ENCODE assay signal across 16 mouse cellular contexts in genomic region chr14:47532496-47532895, GRCm38 (mm10). TPM values are rescaled to one million over a fixed set of nuclear protein-coding genes. Genes with fewer than 3 reads are reported as not detected.
DNase-seq lines count a peak whose midpoint lies in the region; ATAC-seq and TF ChIP-seq lines count a peak whose summit lies in the region.
"Had no signal": no experiment of that assay in that cellular context is flagged by ENCODE, and none has a peak within 500 bp of the region (broad histone marks: within the 10 kb centered on the region; RNA-seq: fewer than 3 reads in every experiment).

No protein-coding gene starts in this region.

- H3K9ac ChIP-seq in liver, embryonic 11.5 days (ENCODE audit: low read depth, low read length) = no peak overlapping the region
- H3K9ac ChIP-seq in stomach, embryonic 16.5 days (ENCODE audit: low read length) = no peak overlapping the region
- no peak overlapping the region for H3K9ac ChIP-seq in hindbrain, embryonic 11.5 days (ENCODE audit: low read depth, low read length)
- H3K9ac ChIP-seq: embryonic facial prominence, embryonic 12.5 days; forebrain, embryonic 13.5 days had no signal

- H3K4me3 ChIP-seq in layer of hippocampus, adult 2 months = no peak overlapping the region
- no peak overlapping the region for H3K4me3 ChIP-seq in liver, embryonic 11.5 days (ENCODE audit: low read depth, low read length)
- no peak overlapping the region for H3K4me3 ChIP-seq in stomach, embryonic 16.5 days (replicated peaks; ENCODE audit: low read length)
- H3K4me3 ChIP-seq in hindbrain, embryonic 11.5 days (ENCODE audit: low read depth, low read length) = no peak overlapping the region
- H3K4me3 ChIP-seq: embryonic facial prominence, embryonic 12.5 days; forebrain, embryonic 13.5 days; hindbrain, embryonic 13.5 days had no signal

- WGBS in liver, embryonic 11.5 days = 73% methylated on average over 1 of the region's 1 CpGs
- 58% methylated on average over 1 of the region's 1 CpGs for WGBS in stomach, embryonic 16.5 days
- WGBS in hindbrain, embryonic 11.5 days = 71% methylated on average over 1 of the region's 1 CpGs

- no peaks in the 10 kb centered on the region for H3K9me3 ChIP-seq in liver, embryonic 11.5 days (ENCODE audit: control insufficient read depth, low read length)
- H3K9me3 ChIP-seq in stomach, embryonic 16.5 days (replicated peaks; ENCODE audit: control insufficient read depth, low read length) = no peaks in the 10 kb centered on the region
- no peaks in the 10 kb centered on the region for H3K9me3 ChIP-seq in hindbrain, embryonic 11.5 days (ENCODE audit: control insufficient read depth, low read length)
- H3K9me3 ChIP-seq: embryonic facial prominence, embryonic 12.5 days; forebrain, embryonic 13.5 days; hindbrain, embryonic 13.5 days had no signal

- 0 out of 2 replicates have a peak overlapping the region, but pooled peaks have one; percentile 77 for H3K27ac ChIP-seq in layer of hippocampus, adult 2 months
- peak overlapping the region; percentile 90 for H3K27ac ChIP-seq in liver, embryonic 11.5 days (ENCODE audit: low read depth, low read length)
- peak overlapping the region; percentile 8; the same call in 1 of the 2 replicates for H3K27ac ChIP-seq in stomach, embryonic 16.5 days (ENCODE audit: low read length)
- H3K27ac ChIP-seq in hindbrain, embryonic 11.5 days (ENCODE audit: low read depth, low read length) = no peak overlapping the region
- H3K27ac ChIP-seq: embryonic facial prominence, embryonic 12.5 days; forebrain, embryonic 13.5 days had no signal

- H3K36me3 ChIP-seq in liver, embryonic 11.5 days (ENCODE audit: control insufficient read depth, insufficient read depth, low read length) = peaks cover 2% of the 10 kb centered on the region; the same call in 1 of the 2 replicates
- no peaks in the 10 kb centered on the region for H3K36me3 ChIP-seq in stomach, embryonic 16.5 days (ENCODE audit: control insufficient read depth, insufficient read depth, low read length)
- H3K36me3 ChIP-seq in hindbrain, embryonic 11.5 days (ENCODE audit: control insufficient read depth, insufficient read depth, low read length) = no peaks in the 10 kb centered on the region

- no peak for DNase-seq in layer of hippocampus, adult 2 months (ENCODE audit: low spot score in 2 of 2)
- no peak for DNase-seq in layer of hippocampus, postnatal 14 days (ENCODE audit: low spot score in 2 of 2)
- peak; percentile 36 for DNase-seq in Muller cell, postnatal 12 days (ENCODE audit: inconsistent ontology term)
- no peak for DNase-seq in liver, embryonic 11.5 days (ENCODE audit: low spot score)
- no peak for DNase-seq in hindbrain, embryonic 11.5 days (ENCODE audit: low spot score)
- no peak for DNase-seq in cerebellum, adult 9-10 months
- DNase-seq: adrenal gland, postnatal 36 days; cerebellum, postnatal 25 days; kidney, adult 18-20 months; lung, adult 18-20 months; midbrain, embryonic 14.5 days; right cerebral cortex, postnatal 4 days had no signal

- peak; percentile 21; the same call in 1 of the 2 replicates for TF ChIP-seq CTCF in layer of hippocampus, adult 2 months (conservative IDR thresholded peaks at IDR 0.05)

- H3K27me3 ChIP-seq in liver, embryonic 11.5 days (replicated peaks; ENCODE audit: control insufficient read depth, insufficient read depth, low read length) = no peaks in the 10 kb centered on the region
- no peaks in the 10 kb centered on the region for H3K27me3 ChIP-seq in stomach, embryonic 16.5 days (ENCODE audit: control insufficient read depth, insufficient read depth, low read length)
- no peaks in the 10 kb centered on the region for H3K27me3 ChIP-seq in hindbrain, embryonic 11.5 days (ENCODE audit: control insufficient read depth, insufficient read depth, low read length)
- H3K27me3 ChIP-seq: embryonic facial prominence, embryonic 12.5 days; forebrain, embryonic 13.5 days; hindbrain, embryonic 13.5 days had no signal

- ATAC-seq in liver, embryonic 11.5 days (replicated peaks; ENCODE audit: low FRiP score) = no peak
- ATAC-seq in stomach, embryonic 16.5 days (ENCODE audit: insufficient read depth, low FRiP score) = no peak
- no peak for ATAC-seq in hindbrain, embryonic 11.5 days (ENCODE audit: low FRiP score)
- ATAC-seq: forebrain, embryonic 13.5 days had no signal

- H3K4me2 ChIP-seq in liver, embryonic 11.5 days = no peak overlapping the region
- H3K4me2 ChIP-seq in stomach, embryonic 16.5 days (ENCODE audit: low read depth, low read length) = no peak overlapping the region
- H3K4me2 ChIP-seq in hindbrain, embryonic 11.5 days (replicated peaks; ENCODE audit: low read depth, low read length) = no peak overlapping the region
- H3K4me2 ChIP-seq: embryonic facial prominence, embryonic 12.5 days; forebrain, embryonic 13.5 days; hindbrain, embryonic 13.5 days had no signal

- peaks cover 35% of the 10 kb centered on the region for H3K4me1 ChIP-seq in liver, embryonic 11.5 days (replicated peaks; ENCODE audit: control insufficient read depth, insufficient read depth, low read length)
- H3K4me1 ChIP-seq in stomach, embryonic 16.5 days (ENCODE audit: control insufficient read depth, insufficient read depth, low read length) = peaks cover 21% of the 10 kb centered on the region
- H3K4me1 ChIP-seq in hindbrain, embryonic 11.5 days (replicated peaks; ENCODE audit: control insufficient read depth, insufficient read depth, low read length) = no peaks in the 10 kb centered on the region
- H3K4me1 ChIP-seq: forebrain, embryonic 13.5 days; hindbrain, embryonic 13.5 days had no signal

RNA-seq across cellular contexts. Expression of gene Atg14, which starts 38.0 kb away (rescaled TPM):
- total RNA-seq in layer of hippocampus, adult 2 months (2021) = 10 to 100 TPM; 19.7 to 20.9 TPM
- total RNA-seq in layer of hippocampus, postnatal 14 days (2021) = 10 to 100 TPM; 14.7 to 15.1 TPM
- polyA plus RNA-seq in liver, embryonic 11.5 days (2014; fragmentation: Nextera tagmentation; extraction: Ambion mirVana) = 9.8 and 10.2 TPM in 2 replicates
- polyA plus RNA-seq in stomach, embryonic 16.5 days (2015; fragmentation: Nextera tagmentation; extraction: Ambion mirVana) = 13.9 and 14.8 TPM in 2 replicates
- polyA plus RNA-seq in hindbrain, embryonic 11.5 days (2014; fragmentation: Nextera tagmentation; extraction: Ambion mirVana) = 15.7 and 18.6 TPM in 2 replicates
